Mouse (Mus musculus) megakaryocyte, embryonic 14.5 days (primary cell): ENCODE results near the gene Tgds.
"Not testable (repeated sequence)": the region's sequence is repeated elsewhere in the genome, so short reads cannot be mapped to it uniquely, and the experiment has no call there.

Source experiments
- FLI1 ChIP-seq: IDR thresholded peaks from 2 replicates; pipeline ENCODE4 v1.6.1; 2012; ENCODE audit warnings: low read length, inconsistent platforms, mixed read lengths
- GATA1 ChIP-seq: IDR thresholded peaks from 3 replicates; pipeline ENCODE4 v1.6.1; 2012; ENCODE audit warnings: mixed read lengths, low read length, inconsistent platforms, borderline replicate concordance

- TF ChIP-seq GATA1, FLI1: not testable (repeated sequence)
These were observed 25.1 kb downstream of the Tgds start for GRCm38 (mm10) chr14:118107479-118107878.
